Mouse (Mus musculus): ENCODE measurements at regions not wholly inside any gene's neighbourhood (a gene's known extent, or its start where the extent isn't known, plus 50 kb on each side); places are given as distances from the start of the nearest gene placed in this dataset.

GRCm38 (mm10) chr1:186480019-186480418 is 225.8 kb downstream of the Tgfb2 start:
- no peak for TF ChIP-seq CTCF (conservative IDR thresholded peaks at IDR 0.05; ENCODE audit: low read length)
- TF ChIP-seq NANOG (IDR thresholded peaks at IDR 0.05; ENCODE audit: borderline replicate concordance, low read length) = no peak
- no peak for TF ChIP-seq POU5F1 (IDR thresholded peaks at IDR 0.05; ENCODE audit: borderline replicate concordance, low read length)
